Mouse (Mus musculus): ENCODE measurements around the gene Aff4. TPM values are rescaled to one million over a fixed set of nuclear protein-coding genes. Genes with fewer than 3 reads are reported as not detected.

The Aff4 gene
- total and polyA plus RNA-seq, 3 experiments: 13.7 to 80.0 (median 77.3) TPM

DNA sequence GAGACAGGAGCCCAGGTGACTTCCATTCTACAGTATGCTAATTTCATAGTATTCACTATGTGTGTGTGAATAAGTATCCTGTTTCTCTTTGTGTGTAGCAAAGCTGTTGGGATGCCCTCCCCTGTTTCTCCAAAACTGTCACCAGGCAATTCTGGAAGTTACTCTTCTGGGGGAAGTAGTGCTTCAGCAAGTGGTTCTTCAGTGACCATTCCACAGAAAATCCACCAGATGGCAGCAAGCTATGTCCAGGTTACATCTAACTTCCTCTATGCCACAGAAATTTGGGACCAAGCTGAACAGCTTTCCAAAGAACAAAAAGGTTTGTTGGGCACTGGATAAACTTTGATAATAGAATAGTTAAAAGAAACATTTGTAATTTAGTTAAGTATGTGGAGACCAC, 61.1 kb downstream of the Aff4 start:
- DNase-seq: no peak
- no peak for TF ChIP-seq POLR2A (IDR thresholded peaks at IDR 0.05; ENCODE audit: insufficient read depth, low read depth, low read length)
- peak; percentile 83 for TF ChIP-seq CTCF (IDR thresholded peaks at IDR 0.05)
- Histone ChIP-seq H3K9ac (ENCODE audit: low read depth, low read length) (no peak overlapping the region), H3K36me3 (ENCODE audit: control insufficient read depth, insufficient read depth, low read length) (peaks cover 4% of the 10 kb centered on the region), H3K4me1 (ENCODE audit: control insufficient read depth, insufficient read depth, low read length) (no peaks in the 10 kb centered on the region), H3K27me3 (ENCODE audit: control insufficient read depth, insufficient read depth, low read length) (no peaks in the 10 kb centered on the region), H3K4me3 (no peak overlapping the region), H3K27ac (no peak overlapping the region), H3K79me2 (replicated peaks; ENCODE audit: control insufficient read depth, insufficient read depth, low read length) (no peaks in the 10 kb centered on the region)
- intact Hi-C loops (cut with DNase I): loop anchor here (5.0 kb wide), 1 partner anchor 56 kb away; no protein-coding TSS in a partner anchor

DNA sequence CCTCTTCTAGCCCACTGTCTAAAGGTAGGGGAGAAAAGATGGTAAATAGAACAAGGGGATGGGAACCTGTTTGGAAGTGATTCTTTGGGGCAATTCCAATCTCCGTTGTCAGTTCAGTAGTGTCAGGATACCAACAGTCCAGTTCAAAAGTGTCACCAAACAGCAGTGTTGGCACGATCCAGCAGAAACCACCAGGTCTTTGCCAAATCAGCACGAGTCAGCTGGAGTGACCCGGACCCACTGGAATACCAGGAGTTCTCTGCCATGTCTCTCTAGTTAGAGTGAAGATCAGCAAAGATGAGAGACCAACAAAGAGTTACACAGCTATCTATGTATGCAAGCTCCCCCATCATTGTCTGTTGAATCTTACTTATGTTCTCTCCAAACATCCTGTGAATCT, 63.2 kb downstream of the Aff4 start:
- Histone ChIP-seq H3K79me2 (replicated peaks; ENCODE audit: control insufficient read depth, insufficient read depth, low read length) (no peaks in the 10 kb centered on the region), H3K4me3 (no peak overlapping the region), H3K27ac (no peak overlapping the region), H3K36me3 (ENCODE audit: control insufficient read depth, insufficient read depth, low read length) (peaks cover 2% of the 10 kb centered on the region), H3K27me3 (ENCODE audit: control insufficient read depth, insufficient read depth, low read length) (no peaks in the 10 kb centered on the region), H3K9ac (ENCODE audit: low read depth, low read length) (no peak overlapping the region), H3K4me1 (ENCODE audit: control insufficient read depth, insufficient read depth, low read length) (no peaks in the 10 kb centered on the region)
- no peak for DNase-seq
- TF ChIP-seq EP300 (IDR thresholded peaks at IDR 0.05; ENCODE audit: insufficient read depth, low read depth, low read length) (no peak), POLR2A (IDR thresholded peaks at IDR 0.05; ENCODE audit: insufficient read depth, low read depth, low read length) (no peak), CTCF (IDR thresholded peaks at IDR 0.05) (no peak)
- intact Hi-C loops (cut with DNase I): loop anchor here (5.0 kb wide), 1 partner anchor 53 kb away; no protein-coding TSS in a partner anchor
- 56% methylated on average over 4 of the region's 4 CpGs for WGBS

- intact Hi-C loops (cut with DNase I): no loop called here
- H3K27me3 ChIP-seq (ENCODE audit: control insufficient read depth, insufficient read depth, low read length): no peaks in the 10 kb centered on the region
- no peak overlapping the region for H3K9ac ChIP-seq (ENCODE audit: low read depth, low read length)
- no peak for DNase-seq
- H3K79me2 ChIP-seq (replicated peaks; ENCODE audit: control insufficient read depth, insufficient read depth, low read length): no peaks in the 10 kb centered on the region
- H3K36me3 ChIP-seq (ENCODE audit: control insufficient read depth, insufficient read depth, low read length): no peaks in the 10 kb centered on the region; the same call in 1 of the 2 replicates
- no peak overlapping the region for H3K4me3 ChIP-seq
- no peaks in the 10 kb centered on the region for H3K4me1 ChIP-seq (ENCODE audit: control insufficient read depth, insufficient read depth, low read length)
- no peak overlapping the region for H3K27ac ChIP-seq
- TF ChIP-seq EP300 (IDR thresholded peaks at IDR 0.05; ENCODE audit: insufficient read depth, low read depth, low read length): no peak
- no peak for TF ChIP-seq CTCF (IDR thresholded peaks at IDR 0.05)
- TF ChIP-seq POLR2A (IDR thresholded peaks at IDR 0.05; ENCODE audit: insufficient read depth, low read depth, low read length): no peak
Measured at GRCm38 (mm10) chr11:53418048-53418447, 67.4 kb downstream of the Aff4 start.

DNA sequence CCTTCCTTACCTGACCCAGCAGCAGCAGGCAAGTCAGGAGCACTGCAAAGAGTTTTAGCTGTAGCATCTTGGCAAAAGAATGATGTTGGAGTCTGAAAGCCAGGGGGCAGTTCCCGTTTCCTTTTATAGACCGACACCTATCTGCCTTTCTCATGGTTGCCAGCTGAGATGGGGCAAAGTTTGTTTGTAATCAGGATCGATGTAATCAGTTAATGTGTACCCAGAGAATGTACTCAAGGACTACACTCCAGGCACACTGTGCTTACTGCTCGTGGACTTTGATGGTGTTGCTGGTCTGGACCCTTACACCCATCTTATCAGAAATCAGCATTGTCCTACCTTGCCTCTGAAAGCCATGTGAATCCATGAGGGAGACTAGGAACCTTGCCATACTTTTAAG, 72.4 kb downstream of the Aff4 start, which contains the start of gene Leap2:
Leap2 (minus strand) TSS at position 135 of the 400 bp plus-strand sequence.
- WGBS: 50% methylated on average over 4 of the region's 4 CpGs
- no peak within 1 kb of the TSS for H3K4me3 ChIP-seq
- no peak within 1 kb of the TSS for H3K27ac ChIP-seq
- TF ChIP-seq CTCF (IDR thresholded peaks at IDR 0.05) (no peak), POLR2A (IDR thresholded peaks at IDR 0.05; ENCODE audit: insufficient read depth, low read depth, low read length) (no peak), EP300 (IDR thresholded peaks at IDR 0.05; ENCODE audit: insufficient read depth, low read depth, low read length) (no peak)
- no peaks in the 10 kb centered on the region for H3K79me2 ChIP-seq (replicated peaks; ENCODE audit: control insufficient read depth, insufficient read depth, low read length)
- no peaks in the 10 kb centered on the region for H3K4me1 ChIP-seq (ENCODE audit: control insufficient read depth, insufficient read depth, low read length)
- no peak within 1 kb of the TSS for H3K9ac ChIP-seq (ENCODE audit: low read depth, low read length)
- no peak for DNase-seq
- H3K36me3 ChIP-seq (ENCODE audit: control insufficient read depth, insufficient read depth, low read length): no peaks in the 10 kb centered on the region
- no peaks in the 10 kb centered on the region for H3K27me3 ChIP-seq (ENCODE audit: control insufficient read depth, insufficient read depth, low read length)
- intact Hi-C loops (cut with DNase I): no loop called here

GRCm38 (mm10) chr11:53424826-53425225, 74.2 kb downstream of the Aff4 start:
- Histone ChIP-seq H3K79me2 (replicated peaks; ENCODE audit: control insufficient read depth, insufficient read depth, low read length) (no peaks in the 10 kb centered on the region), H3K9ac (ENCODE audit: low read depth, low read length) (no peak overlapping the region), H3K36me3 (ENCODE audit: control insufficient read depth, insufficient read depth, low read length) (no peaks in the 10 kb centered on the region), H3K27ac (no peak overlapping the region), H3K27me3 (ENCODE audit: control insufficient read depth, insufficient read depth, low read length) (no peaks in the 10 kb centered on the region), H3K4me3 (no peak overlapping the region), H3K4me1 (ENCODE audit: control insufficient read depth, insufficient read depth, low read length) (peaks cover 2% of the 10 kb centered on the region)
- intact Hi-C loops (cut with DNase I): no loop called here
- no peak for DNase-seq
- TF ChIP-seq POLR2A (IDR thresholded peaks at IDR 0.05; ENCODE audit: insufficient read depth, low read depth, low read length) (no peak), EP300 (IDR thresholded peaks at IDR 0.05; ENCODE audit: insufficient read depth, low read depth, low read length) (no peak), CTCF (IDR thresholded peaks at IDR 0.05) (no peak)
- 54% methylated on average over 2 of the region's 2 CpGs for WGBS

- no peak for TF ChIP-seq EP300 (IDR thresholded peaks at IDR 0.05; ENCODE audit: insufficient read depth, low read depth, low read length)
- TF ChIP-seq POLR2A (IDR thresholded peaks at IDR 0.05; ENCODE audit: insufficient read depth, low read depth, low read length): no peak
- no peak for TF ChIP-seq CTCF (IDR thresholded peaks at IDR 0.05)
- no peak for DNase-seq
- H3K27ac ChIP-seq: no peak overlapping the region
- no peak overlapping the region for H3K9ac ChIP-seq (ENCODE audit: low read depth, low read length)
- no peaks in the 10 kb centered on the region for H3K79me2 ChIP-seq (replicated peaks; ENCODE audit: control insufficient read depth, insufficient read depth, low read length)
- no peaks in the 10 kb centered on the region for H3K27me3 ChIP-seq (ENCODE audit: control insufficient read depth, insufficient read depth, low read length)
- no peaks in the 10 kb centered on the region for H3K36me3 ChIP-seq (ENCODE audit: control insufficient read depth, insufficient read depth, low read length)
- intact Hi-C loops (cut with DNase I): no loop called here
- 36% methylated on average over 3 of the region's 3 CpGs for WGBS
- H3K4me3 ChIP-seq: no peak overlapping the region
- peaks cover 2% of the 10 kb centered on the region for H3K4me1 ChIP-seq (ENCODE audit: control insufficient read depth, insufficient read depth, low read length)
Measured at GRCm38 (mm10) chr11:53425251-53425650, 74.6 kb downstream of the Aff4 start.

Measured in heart, adult 2 months (tissue).